Mouse (Mus musculus) right cerebral cortex, postnatal 36 days (tissue): ENCODE data around the gene Cdk1.

Source experiments
- DNase-seq, 2 experiments: peaks; one replicate each; pipeline ENCODE4 v3.0.0; 2022; ENCODE audit warnings: low spot score in 2 of 2, mixed read lengths in 1 of 2

The Cdk1 gene

DNA sequence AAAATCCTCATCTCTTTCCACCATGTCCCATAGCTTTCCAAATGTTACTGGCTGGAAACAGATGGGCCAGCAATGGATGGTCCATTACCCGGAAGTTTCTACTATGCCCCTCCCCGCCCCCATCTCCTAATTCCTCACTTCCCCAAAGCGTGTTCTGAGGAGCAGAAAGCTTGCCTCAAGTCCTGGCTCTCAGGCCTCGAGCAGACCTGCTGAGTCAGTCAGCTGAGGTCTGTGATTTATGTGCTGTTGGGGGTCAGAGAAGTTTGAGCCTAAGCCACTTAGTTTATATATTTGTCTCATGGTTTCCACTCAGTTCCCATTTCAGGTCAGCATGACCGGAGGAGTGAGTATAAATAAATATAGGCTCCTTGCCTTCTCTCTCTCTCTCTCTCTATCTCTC, 43.6 kb downstream of the Cdk1 start:
- DNase-seq = no peak

DNA sequence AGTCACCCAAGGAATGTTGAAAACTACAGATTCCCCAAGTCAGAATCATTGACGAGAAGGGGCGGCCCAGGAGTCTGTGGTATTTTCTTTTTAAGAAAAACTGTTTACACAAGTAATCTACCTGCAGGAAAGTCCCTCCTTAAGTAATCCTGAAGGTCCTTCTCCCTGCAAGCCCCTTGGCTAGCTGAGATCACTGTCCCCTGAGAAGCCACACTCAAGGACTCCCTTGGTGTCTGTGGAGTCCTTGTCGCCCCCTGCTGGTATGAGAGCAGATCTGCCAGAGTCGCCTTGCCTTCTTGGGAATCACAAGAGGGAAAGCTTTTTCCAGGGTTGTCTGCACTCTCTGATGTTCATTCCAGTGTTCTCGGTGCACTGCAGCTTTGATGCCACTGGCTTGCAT, 45.7 kb downstream of the Cdk1 start:
- peak in 1 of 2 experiments; percentile 15 for DNase-seq

- peak in 1 of 2 experiments; percentile 9 for DNase-seq
These were observed 46.5 kb downstream of the Cdk1 start for GRCm38 (mm10) chr10:69306205-69306604.

- no peak for DNase-seq
These were observed 47.1 kb downstream of the Cdk1 start for GRCm38 (mm10) chr10:69305600-69305999.

GRCm38 (mm10) chr10:69304819-69305218, 47.9 kb downstream of the Cdk1 start:
- DNase-seq = no peak

GRCm38 (mm10) chr10:69302667-69303066, 50.1 kb downstream of the Cdk1 start:
- DNase-seq = no peak

- no peak for DNase-seq
These were observed 52.8 kb downstream of the Cdk1 start for GRCm38 (mm10) chr10:69299985-69300384.

DNA sequence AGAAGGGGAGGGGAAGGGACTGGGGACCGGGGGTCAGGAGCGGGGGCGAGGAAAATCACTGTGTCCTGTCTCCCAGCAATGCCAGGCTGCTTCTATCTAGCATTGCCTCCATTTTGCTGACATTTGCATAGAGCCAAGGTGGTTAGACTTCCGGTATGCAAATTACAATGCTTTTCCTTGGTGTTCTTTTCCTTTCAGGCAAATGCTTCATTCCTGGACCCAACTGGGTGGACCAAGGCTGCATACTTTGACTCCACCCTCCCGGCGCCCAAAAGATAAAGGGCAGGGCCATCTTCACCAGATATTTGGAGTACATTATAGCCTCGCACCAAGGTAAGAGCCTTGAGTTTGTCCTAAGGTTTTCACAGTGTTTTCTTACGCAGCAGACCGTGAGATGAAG, 56.8 kb downstream of the Cdk1 start:
- no peak for DNase-seq

GRCm38 (mm10) chr10:69290736-69291135, 62.0 kb downstream of the Cdk1 start:
- no peak for DNase-seq

- no peak for DNase-seq
These were observed 64.0 kb downstream of the Cdk1 start for GRCm38 (mm10) chr10:69288720-69289119.

DNA sequence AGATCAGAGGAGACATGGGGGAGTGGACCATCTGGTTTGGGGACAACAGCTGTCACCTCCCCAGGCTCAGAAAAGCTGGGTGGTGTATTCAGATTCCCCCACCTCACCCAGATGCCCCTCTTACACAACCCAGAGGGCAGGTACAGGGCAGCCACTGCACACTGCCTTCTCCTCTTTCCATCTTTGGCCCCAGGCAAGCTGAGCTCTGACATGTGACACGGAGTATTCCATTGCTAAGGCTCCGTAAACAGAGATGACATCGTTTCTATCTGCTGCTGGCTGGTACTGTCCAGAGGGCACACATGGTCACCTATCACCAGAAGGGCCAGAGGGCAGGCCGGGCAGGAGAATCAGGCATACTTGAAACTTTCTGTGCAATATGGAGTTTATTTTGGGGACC, 64.7 kb downstream of the Cdk1 start:
- no peak for DNase-seq

- DNase-seq = no peak
These were observed 65.8 kb downstream of the Cdk1 start for GRCm38 (mm10) chr10:69286939-69287338.
